Mouse (Mus musculus) E14TG2a.4 (cell line): ENCODE data around the gene Gramd1a.

Source experiments
- H3K27me3 ChIP-seq: 2 replicates; pipeline ENCODE4 v1.6.1; 2014; ENCODE audit warnings: low read length, control low read depth; ENCODE audit not compliant: insufficient read depth
- H3K36me3 ChIP-seq: 2 replicates; pipeline ENCODE4 v1.6.1; 2014; ENCODE audit warnings: low read length, control low read depth; ENCODE audit not compliant: insufficient read depth
- H3K4me1 ChIP-seq: replicated peaks from 2 replicates; pipeline ENCODE4 v1.6.1; 2014; ENCODE audit warnings: low read depth, low read length, control low read depth
- H3K4me3 ChIP-seq: replicated peaks from 2 replicates; pipeline ENCODE4 v1.5.1; 2014; ENCODE audit warnings: mild to moderate bottlenecking, low read length
- H3K9me3 ChIP-seq: 2 replicates; pipeline ENCODE4 v1.6.1; 2014; ENCODE audit warnings: low read length, control low read depth
- CTCF ChIP-seq: conservative IDR thresholded peaks from 2 replicates; pipeline ENCODE4 v1.5.1; 2014; ENCODE audit warnings: low read length
- NANOG ChIP-seq: IDR thresholded peaks from 2 replicates; pipeline ENCODE4 v1.6.1; 2014; ENCODE audit warnings: borderline replicate concordance, low read length, mixed read lengths
- POU5F1 ChIP-seq: IDR thresholded peaks from 2 replicates; pipeline ENCODE4 v1.6.1; 2014; ENCODE audit warnings: low read length, borderline replicate concordance

Gramd1a gene

DNA sequence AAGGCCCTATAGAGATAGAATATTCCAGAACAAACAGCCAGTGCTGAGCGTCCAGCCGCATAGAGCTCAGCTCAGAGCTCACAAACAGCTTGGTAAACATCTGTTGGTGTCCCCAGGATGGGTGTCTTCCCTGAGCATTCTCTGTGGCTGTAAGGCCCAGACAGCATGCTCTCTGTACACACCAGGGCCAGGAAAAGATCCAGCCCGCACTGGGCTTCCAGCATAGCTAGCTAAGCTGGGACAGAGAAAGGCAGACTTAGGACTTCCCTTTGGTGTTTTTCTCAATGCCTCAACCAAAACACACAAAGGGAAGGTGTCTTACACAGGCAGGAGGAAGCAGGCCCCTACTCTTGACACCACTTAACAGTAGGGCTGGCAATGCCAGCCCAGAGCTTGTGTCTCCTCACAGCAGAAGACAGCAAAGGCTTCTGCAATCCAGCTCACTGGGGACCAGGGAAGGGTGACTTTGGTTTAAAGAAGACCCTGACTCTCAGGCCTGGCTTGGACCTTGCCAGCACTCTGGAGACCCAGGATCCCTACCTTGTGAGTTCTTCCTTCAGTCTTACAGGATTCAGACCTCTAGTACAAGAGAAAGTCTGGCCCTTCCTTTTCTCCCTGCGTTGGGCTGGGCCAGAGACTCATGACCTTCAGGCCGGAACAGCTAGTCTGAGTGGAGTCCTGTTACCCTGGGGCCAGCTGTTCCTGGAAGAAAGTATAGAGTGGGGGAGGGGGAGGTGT, at the start of gene Gramd1a:
Gene Gramd1a, minus strand, starts transcription at position 601 of the 738 bp plus-strand sequence.
- Histone ChIP-seq H3K36me3 (peaks cover 20% of the 10 kb centered on the region), H3K27me3 (no peaks in the 10 kb centered on the region), H3K4me3 (peak within 1 kb of the TSS; percentile 74), H3K4me1 (peaks cover 57% of the 10 kb centered on the region), H3K9me3 (no peaks in the 10 kb centered on the region)
- TF ChIP-seq CTCF = no peak
- no peak for TF ChIP-seq NANOG
- TF ChIP-seq POU5F1 = no peak

DNA sequence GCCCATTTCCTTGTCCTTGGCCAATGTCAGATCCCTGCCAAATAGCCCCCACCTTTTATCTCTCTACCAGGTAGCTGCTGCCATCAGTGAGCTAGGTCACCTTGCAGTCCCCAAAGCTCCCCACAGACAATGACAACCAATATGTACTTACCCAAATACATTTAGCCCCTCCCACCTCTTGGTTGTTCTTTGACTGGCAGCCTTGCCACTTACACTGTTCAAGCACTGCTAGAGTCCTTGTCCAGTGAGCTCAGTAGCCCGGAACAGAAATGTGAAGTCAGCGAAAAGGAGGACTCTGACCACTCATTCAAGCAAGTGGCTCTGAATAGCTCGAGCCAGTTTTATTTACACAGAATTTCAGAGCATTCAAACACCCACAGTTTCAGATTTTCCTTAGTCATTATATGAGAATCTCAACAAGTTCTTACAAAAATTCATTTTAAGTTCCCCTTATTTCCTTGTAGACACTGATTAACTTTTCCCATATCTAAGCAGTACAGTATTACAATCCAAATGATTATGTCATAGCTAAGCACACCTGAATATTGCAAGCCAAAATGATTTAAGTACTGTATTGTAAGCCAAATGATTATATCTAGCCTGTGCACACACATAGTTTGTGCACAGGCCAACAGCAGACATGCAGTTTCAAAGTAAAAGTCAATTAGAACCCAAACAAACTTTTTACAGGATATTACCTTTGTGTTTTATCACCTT, 40.1 kb upstream of the Gramd1a start:
- Histone ChIP-seq H3K4me1 (no peaks in the 10 kb centered on the region), H3K36me3 (no peaks in the 10 kb centered on the region), H3K27me3 (no peaks in the 10 kb centered on the region), H3K9me3 (peaks cover 12% of the 10 kb centered on the region), H3K4me3 (no peak overlapping the region)
- no peak for TF ChIP-seq POU5F1
- no peak for TF ChIP-seq NANOG
- TF ChIP-seq CTCF = no peak

DNA sequence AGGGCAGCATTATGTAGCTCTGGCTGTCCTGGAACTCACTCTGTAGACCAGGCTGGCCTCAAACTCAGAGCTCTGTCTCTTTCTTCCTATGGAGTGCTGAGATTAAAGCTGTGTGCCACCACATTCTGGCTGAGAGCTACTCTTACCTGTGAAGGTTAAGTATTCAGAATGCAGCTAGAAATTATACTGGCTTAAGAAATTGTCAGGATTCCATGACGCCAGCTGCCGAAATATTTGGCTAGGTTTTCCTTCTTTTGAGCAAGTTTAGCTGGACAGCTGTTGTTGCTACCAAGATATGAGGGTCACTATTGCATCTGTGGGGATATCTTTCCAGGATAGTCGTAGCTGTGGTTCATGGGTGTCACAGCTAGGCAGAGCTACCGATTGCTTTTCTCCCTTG, 29.0 kb upstream of the Gramd1a start:
- H3K4me1 ChIP-seq = no peaks in the 10 kb centered on the region
- no peak overlapping the region for H3K4me3 ChIP-seq
- H3K27me3 ChIP-seq = peaks cover 3% of the 10 kb centered on the region
- H3K9me3 ChIP-seq = no peaks in the 10 kb centered on the region
- TF ChIP-seq NANOG (no peak), POU5F1 (no peak), CTCF (no peak)
- no peaks in the 10 kb centered on the region for H3K36me3 ChIP-seq

DNA sequence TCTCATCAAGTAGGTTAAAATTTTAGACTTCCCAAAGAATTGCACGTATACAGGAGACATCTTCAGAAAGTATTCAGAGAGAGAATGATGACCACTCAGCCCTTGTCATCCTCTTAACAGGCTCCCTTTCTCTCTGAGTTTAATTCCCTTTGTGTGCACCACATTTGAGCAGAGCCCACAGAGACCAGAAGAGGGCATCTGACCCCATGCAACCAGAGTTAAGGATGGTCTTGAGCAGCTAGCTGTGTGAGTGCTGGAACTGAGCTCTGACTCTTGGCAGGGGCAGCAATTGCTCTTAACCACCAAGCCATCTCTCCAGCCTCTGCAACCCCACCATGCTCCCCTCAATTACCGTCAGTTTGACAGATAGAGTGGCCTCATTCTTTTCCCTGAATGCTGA, 27.2 kb upstream of the Gramd1a start:
- Histone ChIP-seq H3K4me1 (no peaks in the 10 kb centered on the region), H3K4me3 (no peak overlapping the region), H3K9me3 (no peaks in the 10 kb centered on the region), H3K36me3 (no peaks in the 10 kb centered on the region), H3K27me3 (peaks cover 3% of the 10 kb centered on the region)
- TF ChIP-seq CTCF (peak; percentile 26), POU5F1 (no peak), NANOG (no peak)

DNA sequence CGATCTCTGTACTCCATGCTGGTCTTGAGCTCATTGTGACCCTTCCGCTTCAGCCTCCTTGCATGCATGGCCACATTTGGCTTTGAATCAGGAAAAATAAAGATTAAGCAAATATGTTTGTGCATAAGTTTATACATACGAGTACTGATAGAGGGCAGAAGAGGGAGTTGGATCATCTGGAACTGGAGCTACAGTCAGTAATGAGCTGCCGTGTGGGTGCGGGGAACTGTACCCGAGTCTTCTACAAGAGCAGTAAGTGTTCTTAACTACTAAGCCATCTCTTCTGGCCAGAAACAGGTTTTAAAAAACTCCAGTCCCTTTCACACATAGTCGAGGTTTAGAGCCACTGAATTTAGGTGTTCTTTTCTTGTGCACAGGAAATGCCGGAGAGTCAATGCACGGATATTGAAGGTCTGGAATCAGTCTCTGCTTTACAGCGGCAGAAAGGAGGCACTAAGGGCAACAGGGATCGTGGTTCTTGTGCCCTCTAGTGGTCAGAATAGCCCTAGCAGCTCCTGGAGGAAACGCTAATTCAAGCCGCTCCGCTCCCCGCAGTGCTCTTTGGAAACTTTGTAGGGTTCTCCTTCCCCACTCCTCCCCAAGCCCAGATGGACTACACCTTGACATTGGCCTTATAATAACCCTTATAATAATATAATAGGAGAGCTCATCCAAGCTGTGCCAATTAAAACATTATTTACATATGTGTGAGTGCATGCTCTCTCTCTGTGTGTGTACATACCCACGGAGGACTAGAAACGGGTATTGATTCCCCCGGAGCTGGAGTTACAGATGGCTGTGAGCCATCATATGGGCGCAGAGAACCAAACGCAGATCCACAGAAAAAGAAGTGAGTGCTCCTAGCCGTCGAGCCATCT, 21.4 kb upstream of the Gramd1a start:
- Histone ChIP-seq H3K36me3 (no peaks in the 10 kb centered on the region), H3K9me3 (no peaks in the 10 kb centered on the region), H3K4me1 (peaks cover 24% of the 10 kb centered on the region), H3K27me3 (peaks cover 11% of the 10 kb centered on the region), H3K4me3 (no peak overlapping the region)
- no peak for TF ChIP-seq POU5F1
- TF ChIP-seq CTCF = peak; percentile 82

DNA sequence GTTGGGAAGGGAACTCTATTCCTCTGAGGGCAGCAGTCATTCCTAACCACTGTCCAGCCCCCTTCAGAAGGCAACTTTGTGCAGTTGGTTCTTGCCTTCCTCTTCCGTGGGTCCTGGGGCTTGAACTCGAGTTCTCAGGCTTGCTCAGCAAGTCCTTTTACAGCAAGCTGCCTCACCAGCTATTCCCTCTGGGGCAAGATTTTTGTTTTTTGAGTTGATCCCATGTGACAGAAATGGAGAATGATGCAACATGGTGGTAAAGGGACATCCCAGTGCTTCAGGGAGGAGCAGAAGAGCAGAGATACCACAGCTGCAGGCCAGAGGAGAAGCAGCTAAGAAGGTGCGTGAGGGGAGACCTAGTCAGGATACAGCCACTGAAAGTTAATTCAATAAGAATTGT, 19.4 kb upstream of the Gramd1a start:
- H3K4me3 ChIP-seq = no peak overlapping the region
- peaks cover 8% of the 10 kb centered on the region for H3K27me3 ChIP-seq
- no peaks in the 10 kb centered on the region for H3K9me3 ChIP-seq
- peaks cover 24% of the 10 kb centered on the region for H3K4me1 ChIP-seq
- no peaks in the 10 kb centered on the region for H3K36me3 ChIP-seq
- TF ChIP-seq POU5F1 (no peak), CTCF (no peak), NANOG (no peak)

DNA sequence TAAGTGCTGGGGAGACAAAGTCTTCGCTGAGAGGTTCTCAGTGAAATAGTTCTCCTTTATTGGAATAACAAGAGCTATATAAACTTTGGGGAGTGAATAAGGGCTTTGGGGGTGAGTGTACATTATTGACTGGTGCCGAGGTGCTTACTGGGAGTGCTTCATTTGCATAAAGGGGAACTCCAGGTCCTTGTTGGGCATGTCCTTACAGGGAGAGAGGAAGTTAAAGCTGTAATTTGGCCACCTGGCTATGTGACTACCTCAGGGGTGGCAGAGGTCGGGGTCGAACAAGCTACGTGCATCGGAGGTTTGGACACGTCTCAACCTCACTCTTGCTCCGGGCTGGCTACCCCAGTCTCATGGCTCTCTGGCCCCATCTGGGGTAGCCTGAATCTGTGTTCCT, 18.8 kb upstream of the Gramd1a start:
- Histone ChIP-seq H3K4me3 (0 out of 2 replicates have a peak overlapping the region, but pooled peaks have one; percentile 7), H3K9me3 (no peaks in the 10 kb centered on the region), H3K27me3 (peaks cover 8% of the 10 kb centered on the region), H3K4me1 (peaks cover 24% of the 10 kb centered on the region), H3K36me3 (no peaks in the 10 kb centered on the region)
- TF ChIP-seq POU5F1 = no peak
- TF ChIP-seq NANOG = no peak
- TF ChIP-seq CTCF = no peak

DNA sequence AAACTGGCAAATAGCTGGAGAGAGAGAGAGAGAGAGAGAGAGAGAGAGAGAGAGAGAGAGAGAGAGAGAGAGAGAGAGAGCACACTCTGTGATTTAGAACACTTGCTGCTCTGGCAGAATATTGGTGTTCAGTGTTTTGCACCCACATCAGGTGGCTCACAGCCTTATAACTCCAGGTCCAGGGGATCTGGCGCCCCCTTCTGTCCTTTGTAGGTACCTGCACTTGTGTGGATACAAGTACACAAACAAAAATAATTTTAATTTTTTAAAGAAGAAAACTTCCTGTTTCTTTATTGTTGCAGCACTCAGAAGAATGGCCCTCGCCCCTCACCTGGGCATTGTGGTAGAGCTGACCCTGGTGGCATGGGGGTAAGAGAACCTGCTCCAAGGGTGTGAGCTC, 16.5 kb upstream of the Gramd1a start:
- Histone ChIP-seq H3K9me3 (no peaks in the 10 kb centered on the region), H3K36me3 (no peaks in the 10 kb centered on the region), H3K4me1 (peaks cover 35% of the 10 kb centered on the region), H3K27me3 (peaks cover 8% of the 10 kb centered on the region), H3K4me3 (no peak overlapping the region)
- TF ChIP-seq CTCF = peak; percentile 61
- TF ChIP-seq POU5F1 = no peak
